Comparison of ENCODE assay signal across 8 mouse cellular contexts in the genomic region with DNA sequence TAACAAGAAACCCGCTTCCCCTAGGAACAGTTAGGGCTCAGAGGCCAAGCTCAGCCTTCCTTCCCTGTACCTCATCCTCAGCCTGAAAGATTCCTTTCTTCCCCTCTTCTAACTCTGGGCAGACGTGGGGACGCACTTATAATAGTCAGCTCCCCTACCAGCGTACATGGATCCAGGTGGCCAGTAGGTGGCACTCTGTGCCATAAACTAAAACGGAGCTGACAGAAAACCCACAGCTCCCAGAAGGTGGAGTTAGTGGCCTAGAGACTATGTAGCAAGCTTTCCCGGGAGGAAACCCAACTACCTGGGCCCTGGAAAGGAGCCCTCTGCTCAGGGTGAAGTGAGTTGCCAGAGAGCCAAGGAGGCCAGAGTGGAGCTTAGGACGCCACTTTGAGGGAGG. TPM values are rescaled to one million over a fixed set of nuclear protein-coding genes. Genes with fewer than 3 reads are reported as not detected.
DNase-seq lines count a peak whose midpoint lies in the region.

No protein-coding gene starts in this region.

- peak; percentile 70 to 75 for DNase-seq in B cell, adult 2 months
- DNase-seq in ZHBTc4 (ENCODE audit: low read depth, low spot score) = peak; percentile 91
- peak; percentile 75 to 79 for DNase-seq in cerebellum, postnatal 36 days
- DNase-seq in gastrocnemius, adult 8-10 months (ENCODE audit: low spot score in 2 of 2) = peak; percentile 65 to 68
- DNase-seq in kidney, postnatal 14 days = peak; percentile 87
- DNase-seq in lung, adult 18-20 months = peak; percentile 64 to 80
- peak; percentile 60 for DNase-seq in retina, postnatal 7 days (ENCODE audit: low read depth, low spot score)
- peak; percentile 48 to 55 for DNase-seq in thymus, postnatal 36 days

RNA-seq across cellular contexts. Expression of a gene that starts 18.3 kb away (rescaled TPM):
- 1 to 10 TPM; 1.1 to 3.3 (median 1.9) TPM for total RNA-seq in gastrocnemius, adult 8-10 months (2022)

RNA-seq across cellular contexts. Expression of a gene that starts 32.2 kb away (rescaled TPM):
- total RNA-seq in gastrocnemius, adult 8-10 months (2022) = 10 to 100 TPM; 15.8 to 28.1 (median 25.7) TPM

Comparison
In these comparisons a context has a peak if more than half of its experiments do, and no peak if none do; other contexts are left out.
1. Peak in every context shown above with its lines: DNase-seq.